Mouse (Mus musculus) thymus, adult 2 months (tissue): ENCODE measurements around the gene Kif4.
A peak's percentile ranks its signal among the peaks of the same experiment; 100 is the strongest.

Experiments
- CTCF ChIP-seq: fragments of 200-500 bp; IDR thresholded peaks from 2 replicates; pipeline ENCODE4 v1.5.1; 2012; ENCODE audit warnings: mild to moderate bottlenecking, control low read depth, low read length, moderate library complexity, borderline replicate concordance; ENCODE audit not compliant: control insufficient read depth, poor library complexity, insufficient read depth; ENCODE audit errors: extremely low read depth
- POLR2A ChIP-seq: fragments of 200-500 bp; IDR thresholded peaks from 2 replicates; pipeline ENCODE4 v1.6.1; 2012; ENCODE audit warnings: mild to moderate bottlenecking, low read length, control low read depth, moderate library complexity; ENCODE audit not compliant: control insufficient read depth, poor library complexity, insufficient read depth; ENCODE audit errors: extremely low read depth

DNA sequence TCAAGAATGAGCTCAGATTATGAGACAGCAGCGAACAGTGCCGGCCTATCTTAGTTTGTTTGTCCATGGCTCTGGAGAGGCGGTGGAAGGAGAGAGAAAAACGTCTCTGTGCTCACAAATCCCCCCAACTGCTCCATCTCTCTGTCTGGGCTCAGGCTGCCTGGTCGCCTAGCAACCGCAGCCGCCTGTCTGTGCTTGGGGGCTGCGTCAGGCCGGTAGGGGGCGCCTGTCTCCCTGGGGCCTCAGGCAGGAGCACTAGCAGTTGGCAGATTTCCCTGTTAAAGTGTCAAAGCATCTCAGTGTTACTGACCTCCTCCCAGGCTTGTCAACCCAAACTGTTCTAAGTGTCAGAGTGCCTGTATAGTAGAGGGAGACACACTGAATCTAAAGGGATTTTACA lies 116.4 kb downstream of the Kif4 start:
- TF ChIP-seq POLR2A (no peak), CTCF (peak; percentile 70; the same call in 1 of the 2 replicates)
